Mouse (Mus musculus) embryo, embryonic 10 days (tissue): ENCODE data around the gene Prdm15.

Source experiments
- DNase-seq: peaks from one replicate; pipeline ENCODE4 v3.0.0-alpha.2; 2015; ENCODE audit warnings: low spot score

Prdm15 gene

DNA sequence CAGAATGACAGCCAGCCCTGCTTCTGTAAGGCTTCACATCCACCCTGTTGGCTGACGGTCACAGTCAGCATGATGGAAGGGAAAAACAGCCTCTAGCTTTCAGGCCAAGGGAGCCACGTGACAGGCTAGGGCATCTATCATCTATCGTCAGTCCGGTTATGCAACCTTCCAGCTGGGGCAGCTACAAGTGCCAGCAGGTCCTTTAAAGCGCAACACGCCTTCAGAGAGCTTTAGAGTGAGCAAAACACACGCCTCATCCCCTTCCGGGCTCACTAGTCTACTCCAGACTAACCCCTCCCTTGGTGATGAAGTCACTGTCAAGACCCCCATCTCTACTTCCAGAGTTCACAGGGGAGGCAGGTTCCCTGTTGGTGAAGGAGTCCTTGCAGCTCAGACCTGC, 99.8 kb downstream of the Prdm15 start:
- DNase-seq: peak; percentile 43

DNA sequence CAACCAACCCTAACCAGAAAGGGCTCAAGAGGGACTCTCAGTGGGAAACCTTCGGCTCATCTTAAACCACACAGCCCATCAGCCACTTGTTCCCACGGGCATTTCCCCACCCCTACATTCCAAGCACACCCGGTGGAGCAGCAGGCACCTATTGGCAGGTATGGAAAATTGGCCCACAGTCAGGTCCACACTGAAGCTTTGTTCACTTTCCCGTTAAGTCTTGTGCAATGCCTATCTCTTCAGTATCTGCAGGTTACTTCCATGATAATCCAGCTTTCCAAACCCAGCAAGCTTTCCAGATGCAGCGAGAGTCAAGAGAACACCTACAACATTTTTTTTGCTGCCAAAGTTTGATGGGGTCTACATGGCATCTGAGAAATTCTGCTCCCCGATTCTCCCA, 103.2 kb downstream of the Prdm15 start:
- no peak for DNase-seq
